ENCODE assay signal across 9 mouse cellular contexts in the genomic region with DNA sequence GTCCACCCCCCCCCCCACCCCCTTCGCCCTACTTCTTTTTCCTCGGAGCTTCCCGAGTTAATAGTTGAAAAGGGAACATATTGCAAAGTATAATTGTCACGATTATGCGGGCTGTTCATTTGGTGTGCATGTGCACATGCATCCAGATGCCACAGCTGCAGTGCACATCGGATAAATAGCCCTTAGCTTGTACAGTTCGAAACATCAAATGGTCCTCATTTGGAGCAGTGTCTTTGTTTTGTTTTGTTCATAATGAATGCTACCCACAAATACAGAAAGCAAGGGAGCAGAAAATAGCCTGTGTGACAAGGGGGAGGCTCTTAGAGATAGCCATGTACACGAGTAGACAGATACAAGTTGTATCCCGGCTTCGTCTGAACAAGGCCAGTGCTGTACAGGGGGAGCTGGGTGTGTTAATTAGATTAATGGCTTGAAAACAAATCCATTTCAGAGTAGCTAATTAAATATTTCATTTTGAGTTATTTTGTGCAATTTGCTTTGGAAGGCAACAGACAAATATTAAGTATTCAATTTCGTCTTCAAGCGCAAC.
A peak's percentile ranks its signal among the peaks of the same experiment; 100 is the strongest.
DNase-seq lines count a peak whose midpoint lies in the region; ATAC-seq and TF ChIP-seq lines count a peak whose summit lies in the region.
"Had no signal": no experiment of that assay in that cellular context is flagged by ENCODE, and none has a peak within 500 bp of the region (broad histone marks: within the 10 kb centered on the region; RNA-seq: fewer than 3 reads in every experiment).

No protein-coding gene starts in this region.

- no peak overlapping the region for H3K27ac ChIP-seq in heart, embryonic 11.5 days (ENCODE audit: low read depth, low read length)
- no peak overlapping the region for H3K27ac ChIP-seq in lung, postnatal 0 days (ENCODE audit: low read length)
- H3K27ac ChIP-seq in intestine, embryonic 16.5 days (ENCODE audit: low read length), result no peak overlapping the region
- H3K27ac ChIP-seq in stomach, embryonic 15.5 days, result no peak overlapping the region

- no peak for TF ChIP-seq CTCF in lung, postnatal 0 days (IDR thresholded peaks at IDR 0.05)
- TF ChIP-seq CTCF in lung, adult 2 months (IDR thresholded peaks at IDR 0.05; ENCODE audit: insufficient read depth, low read length), result no peak

- no peaks in the 10 kb centered on the region for H3K36me3 ChIP-seq in heart, embryonic 11.5 days (ENCODE audit: control insufficient read depth, insufficient read depth, low read length)
- H3K36me3 ChIP-seq in lung, postnatal 0 days (ENCODE audit: insufficient read depth, low read length), result no peaks in the 10 kb centered on the region
- no peaks in the 10 kb centered on the region for H3K36me3 ChIP-seq in intestine, embryonic 16.5 days (ENCODE audit: control insufficient read depth, insufficient read depth, low read length)
- H3K36me3 ChIP-seq in stomach, embryonic 15.5 days, result no peaks in the 10 kb centered on the region

- no peaks in the 10 kb centered on the region for H3K9me3 ChIP-seq in heart, embryonic 11.5 days (replicated peaks; ENCODE audit: control insufficient read depth, low read length)
- H3K9me3 ChIP-seq in lung, postnatal 0 days (ENCODE audit: low read length), result no peaks in the 10 kb centered on the region
- H3K9me3 ChIP-seq in intestine, embryonic 16.5 days (ENCODE audit: control insufficient read depth, low read length), result no peaks in the 10 kb centered on the region
- no peaks in the 10 kb centered on the region for H3K9me3 ChIP-seq in stomach, embryonic 15.5 days

- H3K4me1 ChIP-seq in heart, embryonic 11.5 days (ENCODE audit: control insufficient read depth, insufficient read depth, low read length), result peaks cover 25% of the 10 kb centered on the region
- H3K4me1 ChIP-seq in lung, postnatal 0 days (ENCODE audit: insufficient read depth, low read depth, low read length), result peaks cover 5% of the 10 kb centered on the region
- H3K4me1 ChIP-seq in lung, adult 2 months (ENCODE audit: control insufficient read depth, insufficient read depth, low read length), result peaks cover 8% of the 10 kb centered on the region
- H3K4me1 ChIP-seq in intestine, embryonic 16.5 days (ENCODE audit: control insufficient read depth, insufficient read depth, low read length), result 0 out of 2 replicates have a peak, but pooled peaks cover 8% of the 10 kb centered on the region
- no peaks in the 10 kb centered on the region for H3K4me1 ChIP-seq in stomach, embryonic 15.5 days

- TF ChIP-seq EP300 in lung, postnatal 0 days (IDR thresholded peaks at IDR 0.05), result no peak

- peaks cover 6% of the 10 kb centered on the region; the same call in 1 of the 2 replicates for H3K27me3 ChIP-seq in heart, embryonic 11.5 days (ENCODE audit: control insufficient read depth, insufficient read depth, low read length)
- no peaks in the 10 kb centered on the region for H3K27me3 ChIP-seq in lung, postnatal 0 days (replicated peaks; ENCODE audit: insufficient read depth, low read length)
- H3K27me3 ChIP-seq in intestine, embryonic 16.5 days (replicated peaks; ENCODE audit: control insufficient read depth, insufficient read depth, low read length), result no peaks in the 10 kb centered on the region
- H3K27me3 ChIP-seq in stomach, embryonic 15.5 days (replicated peaks), result no peaks in the 10 kb centered on the region

- no peak overlapping the region for H3K9ac ChIP-seq in heart, embryonic 11.5 days (ENCODE audit: low read depth, low read length)
- H3K9ac ChIP-seq in lung, postnatal 0 days (replicated peaks; ENCODE audit: low read depth), result no peak overlapping the region
- H3K9ac ChIP-seq in intestine, embryonic 16.5 days (ENCODE audit: low read depth, low read length), result no peak overlapping the region
- no peak overlapping the region for H3K9ac ChIP-seq in stomach, embryonic 15.5 days

- no peak overlapping the region for H3K4me3 ChIP-seq in heart, embryonic 11.5 days (ENCODE audit: low read depth, low read length)
- no peak overlapping the region for H3K4me3 ChIP-seq in lung, postnatal 0 days (ENCODE audit: low read depth, low read length)
- no peak overlapping the region for H3K4me3 ChIP-seq in lung, adult 2 months (replicated peaks; ENCODE audit: extremely low read depth, low read depth, low read length)
- H3K4me3 ChIP-seq in intestine, embryonic 16.5 days (ENCODE audit: low read length), result no peak overlapping the region
- no peak overlapping the region; the same call in 1 of the 2 replicates for H3K4me3 ChIP-seq in stomach, embryonic 15.5 days (replicated peaks)

- peak overlapping the region; percentile 47; the same call in 1 of the 2 replicates for H3K4me2 ChIP-seq in heart, embryonic 11.5 days
- 0 out of 2 replicates have a peak overlapping the region, but pooled peaks have one; percentile 4 for H3K4me2 ChIP-seq in lung, postnatal 0 days (replicated peaks; ENCODE audit: low read depth, low read length)
- H3K4me2 ChIP-seq in intestine, embryonic 16.5 days (ENCODE audit: low read depth, low read length), result peak overlapping the region; percentile 34
- peak overlapping the region; percentile 39 for H3K4me2 ChIP-seq in stomach, embryonic 15.5 days

- 58% methylated on average over 12 of the region's 12 CpGs for WGBS in heart, embryonic 11.5 days (ENCODE audit: insufficient replicate concordance)
- 64% methylated on average over 12 of the region's 12 CpGs for WGBS in lung, postnatal 0 days
- WGBS in lung, adult 2 months, result 57% methylated on average over 12 of the region's 12 CpGs
- 53% methylated on average over 12 of the region's 12 CpGs for whole genome bisulfite sequencing in intestine, embryonic 16.5 days
- 60% methylated on average over 12 of the region's 12 CpGs for WGBS in stomach, embryonic 15.5 days

- no peak for TF ChIP-seq POLR2A in lung, adult 2 months (IDR thresholded peaks at IDR 0.05; ENCODE audit: borderline replicate concordance, extremely low read depth, low read depth, low read length)

- no peak for ATAC-seq in heart, embryonic 11.5 days (replicated peaks; ENCODE audit: insufficient number of reproducible peaks, low FRiP score, low TSS enrichment)
- no peak for ATAC-seq in lung, postnatal 0 days
- no peak for ATAC-seq in intestine, embryonic 16.5 days
- ATAC-seq in stomach, embryonic 15.5 days (ENCODE audit: insufficient read depth, low FRiP score, low read depth), result no peak

- DNase-seq in heart, adult 9 months (ENCODE audit: low spot score in 2 of 2), result no peak
- DNase-seq in lung, postnatal 0 days (ENCODE audit: low spot score), result no peak
- no peak for DNase-seq in lung, adult 2 months
- no peak for DNase-seq in kidney, adult 9 months
- no peak for DNase-seq in urinary bladder, postnatal 25 days (ENCODE audit: low spot score)
- DNase-seq: thymus, adult 18-20 months had no signal
